Mouse (Mus musculus) liver, embryonic 16.5 days (tissue): ENCODE results near the gene Fam222b. TPM values are rescaled to one million over a fixed set of nuclear protein-coding genes. Genes with fewer than 3 reads are reported as not detected.

ENCODE experiments used
- ATAC-seq: fragments of 200-750 bp; cut with Nextera tagmentation; 2 replicates; pipeline ENCODE4 v1.8.0; 2017; ENCODE audit warnings: low read depth, mild to moderate bottlenecking, moderate number of reproducible peaks, moderate library complexity
- H3K27ac ChIP-seq: fragments of 300-500 bp; sonication (generic); 2 replicates; pipeline ENCODE4 v1.5.1; 2014; ENCODE audit warnings: mild to moderate bottlenecking, low read length
- H3K27me3 ChIP-seq: fragments of 300-500 bp; sonication (generic); 2 replicates; pipeline ENCODE4 v1.6.1; 2014; ENCODE audit warnings: low read depth, low read length, mixed read lengths; ENCODE audit not compliant: control insufficient read depth, insufficient read depth
- H3K36me3 ChIP-seq: fragments of 300-500 bp; sonication (generic); 2 replicates; pipeline ENCODE4 v1.6.1; 2014; ENCODE audit warnings: mild to moderate bottlenecking; ENCODE audit not compliant: control insufficient read depth, insufficient read depth
- H3K4me1 ChIP-seq: fragments of 300-500 bp; sonication (generic); 2 replicates; pipeline ENCODE4 v1.6.1; 2014; ENCODE audit warnings: low read depth, low read length, mixed read lengths; ENCODE audit not compliant: control insufficient read depth
- H3K4me2 ChIP-seq: fragments of 300-500 bp; sonication (generic); 2 replicates; pipeline ENCODE4 v1.6.1; 2014; ENCODE audit warnings: low read depth, low read length, mixed read lengths
- H3K4me3 ChIP-seq: fragments of 300-500 bp; sonication (generic); 2 replicates; pipeline ENCODE4 v1.5.1; 2014; ENCODE audit warnings: low read depth, mild to moderate bottlenecking, low read length
- H3K9ac ChIP-seq: fragments of 300-500 bp; sonication (generic); 2 replicates; pipeline ENCODE4 v1.6.1; 2014; ENCODE audit warnings: low read depth, low read length
- H3K9me3 ChIP-seq: fragments of 300-500 bp; sonication (generic); replicated peaks from 2 replicates; pipeline ENCODE4 v1.6.1; 2016; ENCODE audit warnings: low read length; ENCODE audit not compliant: control insufficient read depth
- WGBS: fragments of 180-500 bp; shearing (Covaris S2); extraction: QIAGEN DNeasy Blood & Tissue Kit; methylation state at CpG from one replicate; pipeline ENCODE4 v1.1.7; 2014; ENCODE audit not compliant: insufficient replicate concordance; 5-methylcytosine and 5-hydroxymethylcytosine counted together
- polyA plus RNA-seq: library from polyadenylated mRNA; unstranded; fragments of >200 nt; fragmentation: Nextera tagmentation; extraction: Ambion mirVana; gene quantifications from 2 replicates; pipeline ENCODE4 v1.2.1, GENCODE M21; 2015

Fam222b gene
- polyA plus RNA-seq, 1 experiment from 2014 or later = 4.9 TPM

DNA sequence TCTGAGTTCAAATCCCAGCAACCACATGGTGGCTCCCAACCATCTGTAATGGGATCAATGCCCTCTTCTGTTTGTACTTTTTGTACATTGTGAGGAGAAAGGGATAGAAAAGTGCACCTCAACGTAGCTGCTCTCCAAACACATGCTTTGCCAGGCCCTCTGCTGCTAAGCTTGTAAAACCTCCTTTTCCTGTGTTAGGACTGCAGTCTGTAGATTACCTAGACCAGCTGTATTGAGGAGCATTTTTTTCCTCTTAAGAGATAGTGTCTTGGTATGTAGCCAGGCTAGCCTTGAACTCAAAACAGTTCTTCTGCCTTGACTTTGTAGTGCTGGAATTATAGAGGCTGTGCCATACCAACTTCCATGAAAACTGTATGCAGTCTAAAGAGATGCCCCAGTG lies 41.7 kb downstream of the Fam222b start:
- Histone ChIP-seq H3K4me2 (no peak overlapping the region), H3K27me3 (no peaks in the 10 kb centered on the region), H3K4me1 (peaks cover 36% of the 10 kb centered on the region), H3K9ac (no peak overlapping the region), H3K9me3 (no peaks in the 10 kb centered on the region), H3K36me3 (no peaks in the 10 kb centered on the region), H3K27ac (no peak overlapping the region), H3K4me3 (no peak overlapping the region)
- ATAC-seq = no peak
- WGBS = 20% methylated on average over 1 of the region's 1 CpGs

DNA sequence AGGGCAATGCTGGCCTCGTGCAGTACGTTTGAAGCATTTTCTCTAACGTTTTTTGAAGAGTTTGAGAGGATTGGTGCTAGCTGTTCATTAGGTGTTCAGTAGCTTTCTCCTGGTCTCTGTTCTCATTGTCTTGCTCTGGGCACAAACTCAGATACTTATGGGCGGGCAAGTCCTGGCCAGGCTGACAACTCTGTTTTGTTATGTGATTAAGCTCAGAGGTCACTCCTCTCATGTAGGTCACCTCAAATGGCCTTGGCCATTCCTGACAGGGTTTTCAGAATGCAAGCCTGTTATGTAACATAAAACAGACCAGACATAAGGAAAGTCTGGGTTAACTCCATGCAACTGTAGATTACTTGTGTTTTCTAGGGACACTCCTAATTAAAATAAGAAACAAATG lies 43.1 kb downstream of the Fam222b start:
- H3K4me3 ChIP-seq = no peak overlapping the region
- no peak overlapping the region for H3K9ac ChIP-seq
- WGBS = 67% methylated on average over 4 of the region's 4 CpGs
- H3K4me2 ChIP-seq = no peak overlapping the region
- no peaks in the 10 kb centered on the region for H3K9me3 ChIP-seq
- H3K4me1 ChIP-seq = peaks cover 42% of the 10 kb centered on the region
- H3K36me3 ChIP-seq = no peaks in the 10 kb centered on the region
- H3K27ac ChIP-seq = peak overlapping the region; percentile 0; the same call in 1 of the 2 replicates
- ATAC-seq = peak; percentile 49; the same call in 1 of the 2 replicates
- no peaks in the 10 kb centered on the region for H3K27me3 ChIP-seq

DNA sequence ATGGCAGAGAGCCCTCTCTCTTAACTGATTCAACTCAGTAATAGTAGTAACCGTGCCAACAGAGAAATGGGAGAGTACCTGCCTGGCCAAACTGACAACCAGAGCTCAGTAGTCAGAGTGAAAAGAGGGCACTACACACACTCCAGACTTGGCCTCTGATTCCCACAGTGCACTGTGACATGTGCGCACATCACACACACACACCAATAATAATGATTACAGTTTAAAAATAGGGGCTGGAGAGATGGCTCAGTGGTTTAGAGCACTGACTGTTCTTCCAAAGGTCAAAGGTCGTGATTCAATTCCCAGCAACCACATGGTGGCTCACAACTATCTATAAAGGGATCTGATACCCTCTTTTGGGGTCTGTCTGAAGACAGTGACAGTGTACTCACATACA lies 43.6 kb downstream of the Fam222b start:
- no peak overlapping the region for H3K4me3 ChIP-seq
- H3K4me2 ChIP-seq = no peak overlapping the region
- peaks cover 39% of the 10 kb centered on the region for H3K4me1 ChIP-seq
- no peak for ATAC-seq
- 66% methylated on average over 3 of the region's 3 CpGs for WGBS
- H3K9me3 ChIP-seq = no peaks in the 10 kb centered on the region
- peak overlapping the region; percentile 0; the same call in 1 of the 2 replicates for H3K27ac ChIP-seq
- H3K9ac ChIP-seq = no peak overlapping the region
- H3K27me3 ChIP-seq = no peaks in the 10 kb centered on the region
- H3K36me3 ChIP-seq = no peaks in the 10 kb centered on the region

DNA sequence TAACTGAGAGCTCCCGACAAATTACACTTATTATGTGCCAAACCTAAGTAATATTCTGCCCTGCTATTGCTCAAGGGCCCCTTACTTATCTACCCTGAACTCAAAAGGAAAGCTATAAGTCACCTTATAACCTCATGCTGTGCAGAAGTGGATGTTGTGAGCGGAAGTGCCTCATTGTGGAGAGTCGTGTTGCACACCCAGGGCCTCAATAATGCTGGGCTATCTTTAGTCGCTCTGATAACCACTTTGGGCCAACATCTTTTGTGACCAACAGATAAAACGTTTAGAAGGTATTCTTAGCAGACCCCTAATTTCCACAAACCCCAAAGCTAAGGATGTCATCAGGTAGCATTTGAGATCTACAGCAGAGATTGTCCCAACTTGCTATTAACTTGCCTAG lies 46.2 kb downstream of the Fam222b start:
- WGBS = 29% methylated on average over 5 of the region's 5 CpGs
- Histone ChIP-seq H3K27me3 (no peaks in the 10 kb centered on the region), H3K27ac (no peak overlapping the region), H3K4me3 (no peak overlapping the region), H3K36me3 (no peaks in the 10 kb centered on the region), H3K4me2 (no peak overlapping the region), H3K9ac (no peak overlapping the region), H3K4me1 (peaks cover 21% of the 10 kb centered on the region), H3K9me3 (no peaks in the 10 kb centered on the region)
- ATAC-seq = 0 out of 2 replicates have a peak, but pooled peaks have one; percentile 27

DNA sequence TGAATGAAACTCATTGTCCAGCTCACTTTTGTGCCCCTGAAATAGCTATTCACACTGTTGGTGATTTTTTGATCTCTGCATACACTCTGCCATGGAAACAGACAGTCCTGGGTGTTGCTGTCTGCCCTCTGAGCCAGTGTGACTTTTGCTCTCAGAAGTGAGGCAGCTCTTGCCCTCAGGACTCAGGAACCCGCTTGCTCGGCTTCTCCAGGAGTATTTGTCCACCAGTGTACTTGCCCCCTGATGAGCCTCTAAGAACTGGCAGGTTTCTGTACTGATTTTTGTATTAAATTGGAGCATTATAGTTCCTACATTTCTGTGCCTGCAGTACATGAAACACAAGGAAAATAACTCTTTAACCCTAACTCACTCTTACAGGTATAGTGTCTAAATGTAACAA lies 49.1 kb downstream of the Fam222b start:
- no peak for ATAC-seq
- Histone ChIP-seq H3K36me3 (no peaks in the 10 kb centered on the region), H3K27me3 (no peaks in the 10 kb centered on the region), H3K4me1 (peaks cover 18% of the 10 kb centered on the region), H3K4me3 (no peak overlapping the region), H3K27ac (no peak overlapping the region), H3K9me3 (no peaks in the 10 kb centered on the region), H3K9ac (no peak overlapping the region), H3K4me2 (no peak overlapping the region)
- WGBS = 84% methylated on average over 2 of the region's 2 CpGs

DNA sequence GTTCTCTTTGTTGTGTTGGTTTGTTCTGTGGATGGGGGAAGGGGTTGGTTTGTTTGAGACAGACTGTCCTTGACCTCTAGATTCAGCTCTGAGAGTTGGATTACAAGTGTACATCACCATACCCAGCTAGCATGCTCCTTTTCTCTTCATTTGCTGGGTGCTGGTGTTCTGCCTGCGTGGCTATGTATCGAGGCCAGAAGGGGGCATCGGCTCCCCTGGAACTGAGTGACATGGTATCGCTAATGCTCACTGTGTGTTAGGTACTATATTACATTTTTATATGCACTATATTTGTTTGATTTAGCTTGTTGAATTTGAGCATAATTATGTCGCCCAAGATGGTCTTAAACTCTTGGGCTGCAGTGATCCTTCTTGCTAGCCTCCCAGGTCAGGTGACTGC lies 51.7 kb downstream of the Fam222b start:
- peaks cover 5% of the 10 kb centered on the region for H3K4me1 ChIP-seq
- H3K9me3 ChIP-seq = no peaks in the 10 kb centered on the region
- no peak overlapping the region for H3K4me2 ChIP-seq
- H3K9ac ChIP-seq = no peak overlapping the region
- H3K36me3 ChIP-seq = peaks cover 1% of the 10 kb centered on the region
- 71% methylated on average over 5 of the region's 5 CpGs for WGBS
- ATAC-seq = no peak
- no peak overlapping the region for H3K4me3 ChIP-seq
- H3K27ac ChIP-seq = no peak overlapping the region
- H3K27me3 ChIP-seq = no peaks in the 10 kb centered on the region

DNA sequence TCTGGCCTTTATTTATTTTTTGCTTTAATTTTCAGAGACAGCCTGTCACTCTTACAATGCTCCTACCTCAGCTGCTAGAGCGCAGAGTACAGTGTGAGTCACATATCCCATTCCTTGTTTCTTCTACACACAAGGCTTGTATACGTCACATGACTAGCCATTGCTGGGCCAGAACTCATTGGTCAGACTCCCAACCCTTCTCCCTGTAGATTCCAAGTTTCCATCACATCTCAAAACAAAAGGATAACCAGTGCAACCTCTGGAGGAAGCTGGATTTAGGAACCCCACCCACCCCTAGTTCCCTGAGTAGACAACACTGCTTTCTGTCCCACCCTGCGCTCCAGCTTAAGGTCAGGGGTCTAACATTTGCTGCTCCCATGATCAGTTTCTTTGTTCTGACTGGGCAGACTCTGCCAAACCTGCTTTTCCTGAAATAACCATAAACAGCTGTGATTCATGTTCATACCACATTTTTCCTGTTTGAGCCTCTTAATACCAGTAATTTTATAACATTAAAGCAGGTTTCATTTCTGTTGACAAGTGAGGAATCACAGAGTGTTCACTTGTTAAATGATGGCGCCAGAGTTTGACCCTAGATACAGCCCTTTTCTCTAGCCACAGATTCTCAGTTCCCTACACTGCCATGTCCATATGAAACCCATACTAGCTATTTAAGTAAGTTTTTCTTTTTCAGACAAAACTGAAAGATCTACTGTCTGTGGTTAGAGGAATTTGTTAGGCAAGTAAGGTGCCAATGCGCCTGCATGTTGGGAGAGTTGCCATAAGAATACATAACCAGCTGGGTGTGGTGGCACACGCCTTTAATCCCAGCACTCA lies 52.5 kb downstream of the Fam222b start:
- H3K9me3 ChIP-seq = no peaks in the 10 kb centered on the region
- H3K27me3 ChIP-seq = no peaks in the 10 kb centered on the region
- no peak overlapping the region for H3K4me3 ChIP-seq
- H3K4me1 ChIP-seq = no peaks in the 10 kb centered on the region
- H3K36me3 ChIP-seq = peaks cover 3% of the 10 kb centered on the region
- H3K27ac ChIP-seq = no peak overlapping the region
- H3K4me2 ChIP-seq = no peak overlapping the region
- 75% methylated on average over 6 of the region's 6 CpGs for WGBS
- H3K9ac ChIP-seq = no peak overlapping the region
- ATAC-seq = no peak

DNA sequence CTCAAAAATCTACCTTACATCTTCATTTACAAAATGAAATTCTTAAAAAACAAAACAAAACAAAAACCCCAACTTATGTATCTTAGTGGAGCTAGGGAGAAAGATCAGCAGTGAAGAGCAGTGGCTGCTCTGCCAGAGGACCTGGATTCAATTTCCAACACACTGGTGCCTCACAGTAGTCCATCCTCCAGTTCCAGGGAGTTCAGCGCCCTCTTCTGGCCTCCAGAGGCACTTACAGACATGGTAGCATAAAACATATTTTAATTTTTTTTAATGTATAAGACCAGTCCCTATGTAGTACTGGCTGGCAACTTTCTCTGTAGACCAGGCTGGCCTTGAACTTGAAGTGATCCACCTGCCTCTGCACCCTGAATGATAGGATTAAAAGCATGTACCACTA lies 56.7 kb downstream of the Fam222b start:
- 0% methylated on average over 1 of the region's 1 CpGs for WGBS
- Histone ChIP-seq H3K27me3 (no peaks in the 10 kb centered on the region), H3K4me3 (no peak overlapping the region), H3K4me2 (no peak overlapping the region), H3K9ac (no peak overlapping the region), H3K4me1 (no peaks in the 10 kb centered on the region), H3K36me3 (peaks cover 3% of the 10 kb centered on the region), H3K9me3 (no peaks in the 10 kb centered on the region), H3K27ac (no peak overlapping the region)
- ATAC-seq = peak; percentile 27; the same call in 1 of the 2 replicates
